Comparison of ENCODE assay signal across 1 mouse cellular context in the genomic region with DNA sequence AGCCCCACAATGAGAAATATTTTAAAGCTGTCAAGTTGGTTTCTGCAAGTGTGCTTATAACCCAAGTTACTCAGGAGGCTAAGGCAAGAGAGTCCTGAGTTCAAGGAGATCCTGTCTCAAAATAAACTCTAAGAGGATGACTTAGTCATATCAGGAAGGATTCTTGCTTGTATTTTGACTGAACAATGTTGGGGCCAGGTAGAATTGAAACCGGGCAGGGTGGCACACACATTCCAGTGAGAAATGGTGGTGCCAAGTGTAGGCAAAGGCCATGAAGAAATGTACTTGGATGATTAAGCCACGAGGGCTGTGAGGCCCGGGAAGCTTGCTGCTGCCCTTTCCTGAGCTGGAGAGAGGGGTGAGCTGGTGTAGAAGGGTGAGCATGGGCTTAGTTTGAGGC.
TF ChIP-seq lines count a peak whose summit lies in the region.

No protein-coding gene starts in this region.

TF ChIP-seq in CH12.LX, 34 proteins besides CTCF, POLR2A, EP300 and RAD21 (continued from another document):
- no peak for TF ChIP-seq HCFC1 (IDR thresholded peaks at IDR 0.05; ENCODE audit: low read depth, low read length)
- TF ChIP-seq IRF4 (IDR thresholded peaks at IDR 0.05; ENCODE audit: low read depth, low read length): peak; percentile 66; the same call in 1 of the 2 replicates
- TF ChIP-seq MEF2A (IDR thresholded peaks at IDR 0.05; ENCODE audit: borderline replicate concordance, low read depth, low read length): peak; percentile 58; the same call in 1 of the 2 replicates
- no peak for TF ChIP-seq NRF1 (IDR thresholded peaks at IDR 0.05; ENCODE audit: low read depth, low read length)
- no peak for TF ChIP-seq USF2 (conservative IDR thresholded peaks at IDR 0.05; ENCODE audit: low read depth, low read length)
- TF ChIP-seq MAX (IDR thresholded peaks at IDR 0.05; ENCODE audit: low read length): no peak
- no peak for TF ChIP-seq MYC (IDR thresholded peaks at IDR 0.05; ENCODE audit: low read depth, low read length)
- no peak for TF ChIP-seq ZMIZ1 (IDR thresholded peaks at IDR 0.05; ENCODE audit: low read depth, low read length)
- TF ChIP-seq CHD2 (IDR thresholded peaks at IDR 0.05; ENCODE audit: low read length): no peak
- peak; percentile 17; the same call in 1 of the 2 replicates for TF ChIP-seq RCOR1 (conservative IDR thresholded peaks at IDR 0.05; ENCODE audit: low read depth, low read length)
- no peak for TF ChIP-seq USF1 (IDR thresholded peaks at IDR 0.05; ENCODE audit: low read depth, low read length)
- TF ChIP-seq ZC3H11A (IDR thresholded peaks at IDR 0.05; ENCODE audit: low read depth, low read length): no peak
